25 mouse cellular contexts compared by ENCODE assay signal in the genomic region with DNA sequence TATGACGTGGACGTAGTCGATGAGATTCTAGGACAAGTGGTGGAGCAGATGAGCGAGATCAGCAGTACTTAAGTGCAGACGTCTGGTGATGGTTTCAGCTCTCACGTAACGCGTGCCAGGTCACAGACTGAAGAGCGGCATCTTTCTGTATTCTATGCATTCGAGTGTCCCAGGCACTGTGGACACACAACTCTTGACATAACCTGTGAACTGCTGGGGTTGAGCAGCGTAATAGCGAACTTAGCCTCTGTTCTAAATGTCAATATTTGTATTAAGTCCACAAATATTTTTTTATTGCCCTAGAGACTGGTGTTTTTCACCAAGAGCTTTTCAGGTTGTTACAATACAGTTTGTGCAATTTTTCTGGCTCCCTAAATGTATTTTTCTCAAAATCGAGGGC. TPM values are rescaled to one million over a fixed set of nuclear protein-coding genes. Genes with fewer than 3 reads are reported as not detected.
DNase-seq lines count a peak whose midpoint lies in the region; ATAC-seq and TF ChIP-seq lines count a peak whose summit lies in the region.
"Had no signal": no experiment of that assay in that cellular context is flagged by ENCODE, and none has a peak within 500 bp of the region (broad histone marks: within the 10 kb centered on the region; RNA-seq: fewer than 3 reads in every experiment).

No protein-coding gene starts in this region.

- no peak overlapping the region for H3K9ac ChIP-seq in heart, embryonic 12.5 days
- no peak overlapping the region for H3K9ac ChIP-seq in liver, embryonic 16.5 days (ENCODE audit: low read depth, low read length)
- H3K9ac ChIP-seq in liver, embryonic 12.5 days: no peak overlapping the region
- H3K9ac ChIP-seq in lung, postnatal 0 days (replicated peaks; ENCODE audit: low read depth): no peak overlapping the region
- H3K9ac ChIP-seq: embryonic facial prominence, embryonic 12.5 days; forebrain, embryonic 13.5 days had no signal

- DNase-seq in heart, embryonic 10.5 days (ENCODE audit: low spot score): peak; percentile 56
- peak; percentile 36 for DNase-seq in lung, postnatal 0 days (ENCODE audit: low spot score)
- DNase-seq in lung, postnatal 14 days: no peak
- DNase-seq in lung, postnatal 36 days: peak; percentile 12
- no peak for DNase-seq in lung, postnatal 10 days
- DNase-seq: adrenal gland, adult 8-10 months; adrenal gland, postnatal 14 days; adrenal gland, postnatal 36 days; B cell, adult 2 months; cerebellum, adult 11-12 months; cerebellum, adult 2 months; cerebellum, adult 9-10 months; cerebellum, postnatal 10 days; cerebellum, postnatal 25 days had no signal

- peaks cover 77% of the 10 kb centered on the region for H3K36me3 ChIP-seq in heart, embryonic 10.5 days
- peaks cover 68% of the 10 kb centered on the region for H3K36me3 ChIP-seq in heart, embryonic 12.5 days
- H3K36me3 ChIP-seq in liver, embryonic 16.5 days (ENCODE audit: control insufficient read depth, insufficient read depth): peaks cover 52% of the 10 kb centered on the region
- H3K36me3 ChIP-seq in liver, embryonic 12.5 days: peaks cover 78% of the 10 kb centered on the region
- H3K36me3 ChIP-seq in lung, postnatal 0 days (ENCODE audit: insufficient read depth, low read length): peaks cover 30% of the 10 kb centered on the region

- TF ChIP-seq CTCF in lung, postnatal 0 days (IDR thresholded peaks at IDR 0.05): no peak

- H3K4me3 ChIP-seq in heart, embryonic 10.5 days: no peak overlapping the region
- H3K4me3 ChIP-seq in heart, embryonic 12.5 days: no peak overlapping the region
- no peak overlapping the region for H3K4me3 ChIP-seq in liver, embryonic 16.5 days (ENCODE audit: low read depth, low read length)
- no peak overlapping the region for H3K4me3 ChIP-seq in liver, embryonic 12.5 days
- no peak overlapping the region for H3K4me3 ChIP-seq in lung, postnatal 0 days (ENCODE audit: low read depth, low read length)
- H3K4me3 ChIP-seq: embryonic facial prominence, embryonic 10.5 days; embryonic facial prominence, embryonic 12.5 days; forebrain, embryonic 13.5 days had no signal

- no peaks in the 10 kb centered on the region for H3K9me3 ChIP-seq in heart, embryonic 10.5 days
- no peaks in the 10 kb centered on the region for H3K9me3 ChIP-seq in heart, embryonic 12.5 days (replicated peaks)
- no peaks in the 10 kb centered on the region for H3K9me3 ChIP-seq in liver, embryonic 16.5 days (replicated peaks; ENCODE audit: control insufficient read depth, low read length)
- H3K9me3 ChIP-seq in liver, embryonic 12.5 days (replicated peaks): no peaks in the 10 kb centered on the region
- H3K9me3 ChIP-seq in lung, postnatal 0 days (ENCODE audit: low read length): no peaks in the 10 kb centered on the region
- H3K9me3 ChIP-seq: embryonic facial prominence, embryonic 10.5 days; embryonic facial prominence, embryonic 12.5 days; forebrain, embryonic 13.5 days; G1E had no signal

- ATAC-seq in heart, embryonic 12.5 days (ENCODE audit: insufficient number of reproducible peaks, low FRiP score): no peak
- ATAC-seq in liver, embryonic 16.5 days (ENCODE audit: low read depth): peak; percentile 43
- ATAC-seq in liver, embryonic 12.5 days: no peak
- no peak for ATAC-seq in lung, postnatal 0 days
- ATAC-seq: activated CD4-positive, CD25-positive, alpha-beta regulatory T cell, adult 4 months; CD4-positive, CD25-positive, alpha-beta regulatory T cell, adult 4 months; forebrain, embryonic 13.5 days; Patski had no signal

- TF ChIP-seq EP300 in lung, postnatal 0 days (IDR thresholded peaks at IDR 0.05): no peak

- peaks cover 2% of the 10 kb centered on the region; the same call in 1 of the 2 replicates for H3K4me1 ChIP-seq in heart, embryonic 10.5 days
- 0 out of 2 replicates have a peak, but pooled peaks cover 4% of the 10 kb centered on the region for H3K4me1 ChIP-seq in heart, embryonic 12.5 days (replicated peaks)
- H3K4me1 ChIP-seq in liver, embryonic 16.5 days (ENCODE audit: control insufficient read depth, low read depth, low read length): no peaks in the 10 kb centered on the region
- peaks cover 6% of the 10 kb centered on the region; the same call in 1 of the 2 replicates for H3K4me1 ChIP-seq in liver, embryonic 12.5 days
- no peaks in the 10 kb centered on the region for H3K4me1 ChIP-seq in lung, postnatal 0 days (ENCODE audit: insufficient read depth, low read depth, low read length)
- H3K4me1 ChIP-seq: embryonic facial prominence, embryonic 10.5 days; embryonic facial prominence, embryonic 12.5 days; forebrain, embryonic 13.5 days had no signal

- H3K4me2 ChIP-seq in heart, embryonic 12.5 days: no peak overlapping the region
- no peak overlapping the region for H3K4me2 ChIP-seq in liver, embryonic 16.5 days (ENCODE audit: low read depth, low read length)
- H3K4me2 ChIP-seq in liver, embryonic 12.5 days: no peak overlapping the region
- H3K4me2 ChIP-seq in lung, postnatal 0 days (replicated peaks; ENCODE audit: low read depth, low read length): no peak overlapping the region
- H3K4me2 ChIP-seq: embryonic facial prominence, embryonic 12.5 days; forebrain, embryonic 13.5 days had no signal

- H3K27me3 ChIP-seq in heart, embryonic 10.5 days (ENCODE audit: insufficient read depth, poor library complexity, severe bottlenecking): no peaks in the 10 kb centered on the region
- H3K27me3 ChIP-seq in heart, embryonic 12.5 days (replicated peaks): no peaks in the 10 kb centered on the region
- H3K27me3 ChIP-seq in liver, embryonic 16.5 days (ENCODE audit: control insufficient read depth, insufficient read depth, low read depth, low read length): no peaks in the 10 kb centered on the region
- H3K27me3 ChIP-seq in liver, embryonic 12.5 days (replicated peaks): no peaks in the 10 kb centered on the region
- no peaks in the 10 kb centered on the region for H3K27me3 ChIP-seq in lung, postnatal 0 days (replicated peaks; ENCODE audit: insufficient read depth, low read length)
- H3K27me3 ChIP-seq: CH12.LX; embryonic facial prominence, embryonic 12.5 days; forebrain, embryonic 13.5 days; Patski had no signal

- H3K27ac ChIP-seq in heart, embryonic 10.5 days: no peak overlapping the region
- no peak overlapping the region for H3K27ac ChIP-seq in heart, embryonic 12.5 days (ENCODE audit: poor library complexity, severe bottlenecking)
- H3K27ac ChIP-seq in liver, embryonic 16.5 days (ENCODE audit: low read length): no peak overlapping the region
- H3K27ac ChIP-seq in liver, embryonic 12.5 days: no peak overlapping the region
- no peak overlapping the region for H3K27ac ChIP-seq in lung, postnatal 0 days (ENCODE audit: low read length)
- H3K27ac ChIP-seq: embryonic facial prominence, embryonic 10.5 days; embryonic facial prominence, embryonic 12.5 days; forebrain, embryonic 13.5 days had no signal

- 89% methylated on average over 13 of the region's 13 CpGs for WGBS in heart, embryonic 10.5 days
- 88% methylated on average over 13 of the region's 13 CpGs for WGBS in heart, embryonic 12.5 days
- 79% methylated on average over 13 of the region's 13 CpGs for WGBS in liver, embryonic 16.5 days (ENCODE audit: insufficient replicate concordance)
- WGBS in liver, embryonic 12.5 days (ENCODE audit: insufficient replicate concordance): 88% methylated on average over 13 of the region's 13 CpGs
- 72% methylated on average over 13 of the region's 13 CpGs for WGBS in lung, postnatal 0 days

RNA-seq across cellular contexts. Expression of gene Chaf1b, which starts 8.9 kb away (rescaled TPM):
- 70.5 and 89.2 TPM in 2 replicates for polyA plus RNA-seq in heart, embryonic 10.5 days (2016; fragmentation: Nextera tagmentation; extraction: Ambion mirVana)
- polyA plus RNA-seq in heart, embryonic 12.5 days (2016; fragmentation: Nextera tagmentation; extraction: Ambion mirVana): 49.0 and 56.3 TPM in 2 replicates
- 30.0 and 32.0 TPM in 2 replicates for polyA plus RNA-seq in liver, embryonic 16.5 days (2015; fragmentation: Nextera tagmentation; extraction: Ambion mirVana)
- 66.9 and 71.2 TPM in 2 replicates for polyA plus RNA-seq in liver, embryonic 12.5 days (2016; fragmentation: Nextera tagmentation; extraction: Ambion mirVana)
- polyA plus RNA-seq in lung, postnatal 0 days (2015; fragmentation: Nextera tagmentation; extraction: Ambion mirVana): 9.6 and 10.2 TPM in 2 replicates

RNA-seq across cellular contexts. Expression of gene Morc3, which starts 42.9 kb away (rescaled TPM):
- 24.7 and 28.1 TPM in 2 replicates for polyA plus RNA-seq in heart, embryonic 10.5 days (2016; fragmentation: Nextera tagmentation; extraction: Ambion mirVana)
- polyA plus RNA-seq in heart, embryonic 12.5 days (2016; fragmentation: Nextera tagmentation; extraction: Ambion mirVana): 32.1 and 35.0 TPM in 2 replicates
- 15.7 and 16.4 TPM in 2 replicates for polyA plus RNA-seq in liver, embryonic 16.5 days (2015; fragmentation: Nextera tagmentation; extraction: Ambion mirVana)
- 22.6 and 26.3 TPM in 2 replicates for polyA plus RNA-seq in liver, embryonic 12.5 days (2016; fragmentation: Nextera tagmentation; extraction: Ambion mirVana)
- polyA plus RNA-seq in lung, postnatal 0 days (2015; fragmentation: Nextera tagmentation; extraction: Ambion mirVana): 20.8 and 26.5 TPM in 2 replicates

Comparison
In these comparisons a context has a peak if more than half of its experiments do, and no peak if none do; other contexts are left out.
1. DNase-seq: peak in heart, embryonic 10.5 days (single experiment), lung, postnatal 0 days (single experiment) and lung, postnatal 36 days (single experiment); none in lung, postnatal 14 days (single experiment) and lung, postnatal 10 days (single experiment).